Mouse (Mus musculus): ENCODE results near the gene Naxd. TPM values are rescaled to one million over a fixed set of nuclear protein-coding genes. Genes with fewer than 3 reads are reported as not detected.
A peak's percentile ranks its signal among the peaks of the same experiment; 100 is the strongest.
"Not testable (repeated sequence)": the region's sequence is repeated elsewhere in the genome, so short reads cannot be mapped to it uniquely, and the experiment has no call there.

Gene Naxd
- polyA plus RNA-seq, 1 experiment from 2014 or later = 128 TPM

- H3K27ac ChIP-seq; H3K4me2 ChIP-seq (replicated peaks); H3K9ac ChIP-seq; H3K4me3 ChIP-seq; H3K9me3 ChIP-seq; H3K36me3 ChIP-seq; H3K27me3 ChIP-seq; ATAC-seq (ENCODE audit: low FRiP score, low read depth): not testable (repeated sequence)
- peaks cover 28% of the 10 kb centered on the region for H3K4me1 ChIP-seq
- 79% methylated on average over 4 of the region's 4 CpGs for WGBS
Measured at GRCm38 (mm10) chr8:11551497-11551896, 54.2 kb downstream of the Naxd start.

- Histone ChIP-seq H3K36me3 (no peaks in the 10 kb centered on the region), H3K4me2 (replicated peaks) (no peak overlapping the region), H3K27me3 (no peaks in the 10 kb centered on the region), H3K4me3 (no peak overlapping the region), H3K9ac (no peak overlapping the region), H3K4me1 (peaks cover 28% of the 10 kb centered on the region), H3K27ac (no peak overlapping the region), H3K9me3 (no peaks in the 10 kb centered on the region)
- WGBS = 82% methylated on average over 10 of the region's 10 CpGs
- ATAC-seq (ENCODE audit: low FRiP score, low read depth) = no peak
Measured at GRCm38 (mm10) chr8:11552390-11552789, 55.1 kb downstream of the Naxd start.

GRCm38 (mm10) chr8:11554799-11555719, 57.8 kb downstream of the Naxd start, which contains the start of gene Ing1:
Gene Ing1 (plus strand): TSS chr8:11555571.
- Histone ChIP-seq H3K9ac (peak within 1 kb of the TSS; percentile 98), H3K27ac (peak within 1 kb of the TSS; percentile 99), H3K4me2 (replicated peaks) (peak within 1 kb of the TSS; percentile 74), H3K9me3 (no peaks in the 10 kb centered on the region), H3K27me3 (no peaks in the 10 kb centered on the region), H3K36me3 (no peaks in the 10 kb centered on the region), H3K4me1 (peaks cover 36% of the 10 kb centered on the region), H3K4me3 (peak within 1 kb of the TSS; percentile 97)
- under 1% methylated on average over 52 of the region's 52 CpGs for WGBS
- ATAC-seq (ENCODE audit: low FRiP score, low read depth) = peak; percentile 82

DNA sequence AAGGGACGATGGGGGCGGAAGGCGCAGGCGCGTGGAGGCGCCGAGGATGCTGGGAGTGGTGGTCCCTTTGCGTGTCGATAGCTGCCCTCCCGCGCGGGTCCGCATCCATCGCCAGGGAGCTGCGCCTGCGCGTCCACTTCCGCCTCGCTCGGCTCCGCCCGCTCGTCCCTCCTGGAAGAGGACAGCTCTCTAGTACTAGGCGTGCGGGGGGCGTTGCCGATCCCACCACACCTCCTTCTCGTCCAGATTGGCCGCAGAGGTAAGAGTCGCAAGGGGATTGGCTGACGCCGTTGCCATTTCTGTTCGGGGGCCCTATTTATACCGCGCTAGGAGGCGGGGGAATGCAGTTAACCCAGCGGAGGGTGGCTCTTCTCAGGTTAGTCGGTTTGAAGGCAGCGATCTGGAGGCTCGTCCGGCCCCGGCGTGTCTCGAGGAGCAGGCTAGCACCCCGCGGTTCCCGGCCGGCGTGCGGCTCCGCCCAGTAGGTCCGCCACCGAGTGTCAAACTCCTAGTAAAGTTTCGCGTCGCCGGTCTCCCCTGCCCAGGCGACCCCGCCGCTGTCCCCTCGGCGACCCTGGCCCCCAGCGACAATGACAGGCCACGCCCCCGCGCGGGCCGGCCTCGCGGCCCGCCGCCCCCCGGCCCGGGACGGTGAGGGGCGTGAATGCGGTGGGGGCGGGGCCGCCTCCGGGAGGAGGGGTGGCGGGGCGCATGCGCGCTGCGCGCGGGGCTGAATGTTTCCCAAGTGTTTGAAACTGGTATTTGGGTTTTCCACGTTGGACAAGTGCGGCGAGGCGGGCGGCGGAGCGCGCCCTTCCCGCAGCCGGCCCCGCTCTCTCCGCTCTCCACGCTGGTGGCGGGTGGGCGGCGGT, 58.6 kb downstream of the Naxd start:
- peaks cover 34% of the 10 kb centered on the region for H3K4me1 ChIP-seq
- WGBS = under 1% methylated on average over 85 of the region's 103 CpGs
- H3K4me3 ChIP-seq = peak overlapping the region; percentile 97
- peak overlapping the region; percentile 74 for H3K4me2 ChIP-seq (replicated peaks)
- no peaks in the 10 kb centered on the region for H3K27me3 ChIP-seq
- no peaks in the 10 kb centered on the region for H3K36me3 ChIP-seq
- ATAC-seq (ENCODE audit: low FRiP score, low read depth) = peak; percentile 88
- peak overlapping the region; percentile 99 for H3K27ac ChIP-seq
- no peaks in the 10 kb centered on the region for H3K9me3 ChIP-seq
- peak overlapping the region; percentile 98 for H3K9ac ChIP-seq

DNA sequence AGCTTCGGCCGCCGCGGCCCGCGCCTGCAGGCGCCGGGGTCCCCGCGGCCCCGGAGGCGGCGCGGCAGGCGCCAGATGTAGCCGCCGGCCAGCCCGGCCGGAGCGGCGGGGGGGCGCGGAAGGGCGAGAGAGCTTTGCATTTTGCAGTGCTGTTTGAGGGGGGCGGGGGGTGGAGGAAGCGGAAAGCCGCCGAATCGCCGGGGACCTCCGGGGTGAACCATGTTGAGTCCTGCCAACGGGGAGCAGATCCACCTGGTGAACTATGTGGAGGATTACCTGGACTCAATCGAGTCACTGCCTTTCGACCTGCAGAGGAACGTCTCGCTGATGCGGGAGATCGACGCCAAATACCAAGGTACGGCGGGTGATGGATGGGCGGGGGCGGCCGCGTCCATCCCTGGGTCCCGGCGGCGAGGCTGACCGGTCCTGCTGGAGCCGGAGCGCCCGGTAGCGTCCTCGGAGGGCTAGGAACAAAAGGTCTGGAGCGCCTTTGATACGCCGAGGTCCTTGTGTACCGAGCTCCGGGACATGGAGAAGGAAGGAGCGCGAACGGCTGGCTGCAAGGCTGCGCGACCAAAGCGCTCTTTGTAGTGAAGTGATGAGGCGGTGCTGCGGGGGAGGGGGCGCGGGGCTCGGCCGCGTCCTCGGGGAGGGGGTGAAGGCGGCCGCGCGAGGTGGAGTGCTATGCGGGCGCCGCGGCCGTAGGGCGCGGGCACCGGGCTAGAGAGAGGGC, 59.6 kb downstream of the Naxd start:
- Histone ChIP-seq H3K9me3 (no peaks in the 10 kb centered on the region), H3K9ac (peak overlapping the region; percentile 98), H3K36me3 (peaks cover 8% of the 10 kb centered on the region), H3K27me3 (no peaks in the 10 kb centered on the region), H3K4me2 (replicated peaks) (peak overlapping the region; percentile 74), H3K27ac (peak overlapping the region; percentile 99), H3K4me3 (peak overlapping the region; percentile 97), H3K4me1 (peaks cover 30% of the 10 kb centered on the region)
- under 1% methylated on average over 77 of the region's 85 CpGs for WGBS
- ATAC-seq (ENCODE audit: low FRiP score, low read depth) = no peak

GRCm38 (mm10) chr8:11557424-11557767, 60.1 kb downstream of the Naxd start:
- ATAC-seq (ENCODE audit: low FRiP score, low read depth) = no peak
- Histone ChIP-seq H3K4me2 (replicated peaks) (peak overlapping the region; percentile 74), H3K9ac (peak overlapping the region; percentile 98), H3K9me3 (no peaks in the 10 kb centered on the region), H3K4me1 (peaks cover 30% of the 10 kb centered on the region), H3K27me3 (no peaks in the 10 kb centered on the region), H3K27ac (peak overlapping the region; percentile 99), H3K36me3 (peaks cover 13% of the 10 kb centered on the region), H3K4me3 (peak overlapping the region; percentile 97)
- under 1% methylated on average over 31 of the region's 32 CpGs for WGBS

DNA sequence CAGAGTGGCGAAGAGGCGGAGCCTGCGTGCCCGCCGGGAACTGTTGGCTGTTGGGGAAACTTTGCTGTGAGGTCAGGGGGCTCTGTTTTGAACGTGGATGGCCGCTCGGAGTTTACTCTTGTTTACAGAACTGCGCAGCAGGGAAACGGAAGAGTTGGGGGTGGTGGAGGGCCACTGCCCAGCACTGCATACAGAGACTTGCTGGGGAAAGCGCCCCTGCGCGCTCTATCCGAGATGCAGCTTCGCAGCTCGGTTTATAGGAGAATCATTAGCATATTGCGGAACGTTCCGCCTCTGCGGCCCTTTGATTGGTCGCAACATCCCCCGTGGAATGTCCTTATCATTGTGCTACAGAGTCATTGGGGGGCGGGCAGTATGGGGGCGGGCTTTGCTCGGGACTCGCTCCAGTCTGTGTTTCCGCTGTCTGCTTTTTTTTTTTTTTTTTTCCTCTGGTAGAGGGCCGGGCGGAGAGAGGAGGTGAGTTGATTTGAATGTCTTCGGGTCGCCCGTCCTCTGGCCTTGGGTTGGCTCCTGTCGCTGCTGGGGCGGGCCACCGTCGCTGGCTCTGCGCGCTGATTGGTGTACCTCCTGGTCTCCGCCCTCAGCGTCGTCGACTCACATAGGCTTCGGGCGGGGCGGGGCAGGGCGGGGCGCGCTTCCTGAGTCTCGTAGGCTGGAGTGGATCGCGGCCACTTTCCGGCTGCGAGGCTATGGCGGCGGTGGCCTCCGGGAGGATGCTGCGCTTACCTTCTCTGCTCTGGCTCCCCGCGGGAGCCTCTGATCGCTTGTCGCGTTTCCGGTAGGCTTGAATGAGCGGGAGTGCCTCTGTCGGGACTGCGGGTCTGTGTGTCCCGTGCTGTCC, 60.7 kb downstream of the Naxd start:
- WGBS = under 1% methylated on average over 67 of the region's 67 CpGs
- Histone ChIP-seq H3K4me2 (replicated peaks) (peak overlapping the region; percentile 74), H3K36me3 (peaks cover 13% of the 10 kb centered on the region), H3K27me3 (no peaks in the 10 kb centered on the region), H3K9ac (peak overlapping the region; percentile 98), H3K27ac (peak overlapping the region; percentile 99), H3K9me3 (no peaks in the 10 kb centered on the region), H3K4me1 (peaks cover 30% of the 10 kb centered on the region), H3K4me3 (peak overlapping the region; percentile 97)
- ATAC-seq (ENCODE audit: low FRiP score, low read depth) = peak; percentile 84

- Histone ChIP-seq H3K4me2 (replicated peaks) (peak overlapping the region; percentile 74), H3K27me3 (no peaks in the 10 kb centered on the region), H3K9ac (0 out of 2 replicates have a peak overlapping the region, but pooled peaks have one; percentile 1), H3K36me3 (peaks cover 28% of the 10 kb centered on the region), H3K4me3 (peak overlapping the region; percentile 97), H3K4me1 (peaks cover 20% of the 10 kb centered on the region), H3K27ac (no peak overlapping the region), H3K9me3 (no peaks in the 10 kb centered on the region; the same call in 1 of the 2 replicates)
- no peak for ATAC-seq (ENCODE audit: low FRiP score, low read depth)
- WGBS = 73% methylated on average over 3 of the region's 3 CpGs
Measured at GRCm38 (mm10) chr8:11559511-11559910, 62.2 kb downstream of the Naxd start.

- no peak for ATAC-seq (ENCODE audit: low FRiP score, low read depth)
- no peak overlapping the region for H3K9ac ChIP-seq
- WGBS = 83% methylated on average over 9 of the region's 9 CpGs
Measured at GRCm38 (mm10) chr8:11560220-11560619, 62.9 kb downstream of the Naxd start.

DNA sequence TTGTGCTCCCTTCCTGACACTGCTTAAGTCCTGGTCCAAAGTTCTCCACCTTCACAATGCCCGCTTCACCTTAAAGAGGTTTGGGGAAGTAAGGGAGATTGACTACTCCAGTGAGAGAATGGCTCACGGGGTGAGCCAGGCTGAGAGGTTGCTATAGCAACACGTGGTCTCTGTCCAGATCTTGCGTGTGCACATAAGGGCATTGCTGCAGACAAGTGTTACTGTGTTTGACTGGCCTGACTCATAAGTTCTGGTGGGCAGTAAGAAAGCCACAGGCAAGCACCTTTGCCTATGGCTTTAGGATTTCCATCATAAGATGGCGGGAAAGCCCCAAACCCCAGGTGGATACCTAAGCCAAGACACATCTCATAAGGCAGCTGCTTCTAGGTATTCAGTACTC, 66.9 kb downstream of the Naxd start:
- Histone ChIP-seq H3K4me3 (no peak overlapping the region), H3K27me3 (no peaks in the 10 kb centered on the region), H3K36me3 (peaks cover 60% of the 10 kb centered on the region), H3K9me3 (no peaks in the 10 kb centered on the region; the same call in 1 of the 2 replicates), H3K4me2 (replicated peaks) (no peak overlapping the region), H3K9ac (no peak overlapping the region), H3K27ac (no peak overlapping the region), H3K4me1 (peaks cover 19% of the 10 kb centered on the region)
- ATAC-seq (ENCODE audit: low FRiP score, low read depth) = no peak
- 89% methylated on average over 5 of the region's 5 CpGs for WGBS

More at GRCm38 (mm10) chr8:11560220-11560619, 62.9 kb downstream of the Naxd start:
- H3K27me3 ChIP-seq = no peaks in the 10 kb centered on the region
- peaks cover 18% of the 10 kb centered on the region for H3K4me1 ChIP-seq
- no peak overlapping the region for H3K27ac ChIP-seq
- peaks cover 35% of the 10 kb centered on the region for H3K36me3 ChIP-seq
- H3K9me3 ChIP-seq = no peaks in the 10 kb centered on the region; the same call in 1 of the 2 replicates
- H3K4me3 ChIP-seq = no peak overlapping the region
- no peak overlapping the region for H3K4me2 ChIP-seq (replicated peaks)

Measured in limb, embryonic 13.5 days (tissue).